Mouse (Mus musculus) stomach, postnatal 0 days (tissue): Measurements from ENCODE around the gene Pnrc2. TPM values are rescaled to one million over a fixed set of nuclear protein-coding genes. Genes with fewer than 3 reads are reported as not detected.
A peak's percentile ranks its signal among the peaks of the same experiment; 100 is the strongest.

Experiments used
- ATAC-seq: fragments of 200-750 bp; cut with Nextera tagmentation; 2 replicates; pipeline ENCODE4 v1.8.0; 2017; ENCODE audit not compliant: low FRiP score, low TSS enrichment
- DNase-seq: peaks from one replicate; pipeline ENCODE4 v3.0.0-alpha.2; 2016; ENCODE audit warnings: low spot score
- H3K27ac ChIP-seq: fragments of 300-500 bp; sonication (generic); replicated peaks from 2 replicates; pipeline ENCODE4 v1.5.1; 2014; ENCODE audit warnings: mild to moderate bottlenecking, control low read depth
- H3K27me3 ChIP-seq: fragments of 300-500 bp; sonication (generic); 2 replicates; pipeline ENCODE4 v1.6.1; 2014; ENCODE audit warnings: low read length; ENCODE audit not compliant: control insufficient read depth, insufficient read depth
- H3K36me3 ChIP-seq: fragments of 300-500 bp; sonication (generic); 2 replicates; pipeline ENCODE4 v1.6.1; 2014; ENCODE audit warnings: low read length, mixed read lengths; ENCODE audit not compliant: control insufficient read depth, insufficient read depth
- H3K4me1 ChIP-seq: fragments of 300-500 bp; sonication (generic); replicated peaks from 2 replicates; pipeline ENCODE4 v1.6.1; 2014; ENCODE audit warnings: antibody characterized with exemption; ENCODE audit not compliant: control insufficient read depth, insufficient read depth
- H3K4me2 ChIP-seq: fragments of 300-500 bp; sonication (generic); replicated peaks from 2 replicates; pipeline ENCODE4 v1.6.1; 2014; ENCODE audit warnings: low read depth, mild to moderate bottlenecking, control low read depth, moderate library complexity
- H3K4me3 ChIP-seq: fragments of 300-500 bp; sonication (generic); 2 replicates; pipeline ENCODE4 v1.5.1; 2014; ENCODE audit warnings: low read depth, low read length, control low read depth
- H3K9ac ChIP-seq: fragments of 300-500 bp; sonication (generic); 2 replicates; pipeline ENCODE4 v1.6.1; 2014; ENCODE audit warnings: mild to moderate bottlenecking, low read length, control low read depth, mixed read lengths
- H3K9me3 ChIP-seq: fragments of 300-500 bp; sonication (generic); 2 replicates; pipeline ENCODE4 v1.6.1; 2016; ENCODE audit warnings: low read length; ENCODE audit not compliant: control insufficient read depth
- CTCF ChIP-seq: IDR thresholded peaks from 2 replicates; pipeline ENCODE4 v1.5.1; 2016; ENCODE audit warnings: antibody characterized with exemption, low read depth, mild to moderate bottlenecking, moderate library complexity
- EP300 ChIP-seq: optimal IDR thresholded peaks from 2 replicates; pipeline ENCODE3; 2016; ENCODE audit warnings: antibody characterized with exemption
- WGBS: fragments of 180-500 bp; shearing (Covaris S2); extraction: QIAGEN DNeasy Blood & Tissue Kit; methylation state at CpG from one replicate; pipeline ENCODE4 v1.1.7; 2014; 5-methylcytosine and 5-hydroxymethylcytosine counted together
- polyA plus RNA-seq: library from polyadenylated mRNA; unstranded; fragments of >200 nt; fragmentation: Nextera tagmentation; extraction: Ambion mirVana; gene quantifications from 2 replicates; pipeline ENCODE4 v1.2.1, GENCODE M21; 2015

Pnrc2 gene
- polyA plus RNA-seq, 1 experiment from 2014 or later: 101 TPM

DNA sequence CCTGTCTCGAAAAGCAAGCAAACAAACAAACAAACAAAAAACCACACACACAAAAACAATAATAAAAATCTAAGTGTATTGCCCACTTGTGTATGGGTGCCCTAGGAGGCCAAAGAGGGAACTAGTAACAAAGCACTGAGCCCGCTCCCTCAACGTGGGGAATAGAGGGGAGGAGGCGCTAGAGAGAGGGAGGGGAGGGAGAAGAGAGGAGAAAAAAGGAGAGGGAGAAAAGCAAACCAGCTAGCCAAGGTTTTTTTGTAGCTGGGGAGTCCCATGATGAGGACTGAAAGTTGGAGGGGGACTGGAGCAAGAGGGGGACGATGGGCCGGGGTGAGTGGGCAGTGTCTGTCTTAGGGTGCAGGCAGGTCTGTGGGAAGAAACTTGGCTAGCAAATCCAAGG is 18.6 kb downstream of the Pnrc2 start:
- WGBS: 2% methylated on average over 6 of the region's 6 CpGs
- H3K4me2 ChIP-seq: peak overlapping the region; percentile 86
- no peaks in the 10 kb centered on the region; the same call in 1 of the 2 replicates for H3K4me1 ChIP-seq
- ATAC-seq (peak; percentile 3; the same call in 1 of the 2 replicates), DNase-seq (no peak)
- peak overlapping the region; percentile 98 for H3K27ac ChIP-seq
- no peaks in the 10 kb centered on the region for H3K36me3 ChIP-seq
- H3K4me3 ChIP-seq: peak overlapping the region; percentile 89
- H3K9ac ChIP-seq: peak overlapping the region; percentile 59
- no peaks in the 10 kb centered on the region for H3K27me3 ChIP-seq
- TF ChIP-seq CTCF (peak; percentile 42), EP300 (no peak)
- no peaks in the 10 kb centered on the region for H3K9me3 ChIP-seq

DNA sequence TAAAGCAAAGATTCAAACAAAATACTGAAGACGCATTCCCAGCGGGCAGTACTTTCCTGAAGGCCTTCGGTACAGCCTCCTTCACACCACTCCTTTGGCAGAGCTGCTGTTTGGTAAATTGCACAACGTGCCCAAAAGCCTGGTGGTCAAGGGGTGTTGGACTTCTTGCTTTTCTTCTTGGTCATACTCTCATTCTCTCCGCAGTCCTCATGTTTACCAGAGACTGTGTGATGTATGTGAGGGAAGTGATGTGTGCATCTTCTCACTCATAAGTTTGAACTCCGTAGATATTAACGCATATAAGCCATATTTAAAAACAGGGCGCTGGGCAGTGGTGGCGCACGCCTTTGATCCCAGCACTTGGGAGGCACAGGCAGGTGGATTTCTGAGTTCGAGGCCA is 19.0 kb downstream of the Pnrc2 start:
- TF ChIP-seq CTCF (no peak), EP300 (no peak)
- 65% methylated on average over 11 of the region's 11 CpGs for WGBS
- DNase-seq: no peak
- no peaks in the 10 kb centered on the region for H3K36me3 ChIP-seq
- H3K9me3 ChIP-seq: no peaks in the 10 kb centered on the region
- H3K27ac ChIP-seq: no peak overlapping the region; the same call in 1 of the 2 replicates
- H3K9ac ChIP-seq: no peak overlapping the region
- peak overlapping the region; percentile 86 for H3K4me2 ChIP-seq
- no peak for ATAC-seq
- H3K4me1 ChIP-seq: no peaks in the 10 kb centered on the region; the same call in 1 of the 2 replicates
- no peak overlapping the region for H3K4me3 ChIP-seq
- H3K27me3 ChIP-seq: no peaks in the 10 kb centered on the region

DNA sequence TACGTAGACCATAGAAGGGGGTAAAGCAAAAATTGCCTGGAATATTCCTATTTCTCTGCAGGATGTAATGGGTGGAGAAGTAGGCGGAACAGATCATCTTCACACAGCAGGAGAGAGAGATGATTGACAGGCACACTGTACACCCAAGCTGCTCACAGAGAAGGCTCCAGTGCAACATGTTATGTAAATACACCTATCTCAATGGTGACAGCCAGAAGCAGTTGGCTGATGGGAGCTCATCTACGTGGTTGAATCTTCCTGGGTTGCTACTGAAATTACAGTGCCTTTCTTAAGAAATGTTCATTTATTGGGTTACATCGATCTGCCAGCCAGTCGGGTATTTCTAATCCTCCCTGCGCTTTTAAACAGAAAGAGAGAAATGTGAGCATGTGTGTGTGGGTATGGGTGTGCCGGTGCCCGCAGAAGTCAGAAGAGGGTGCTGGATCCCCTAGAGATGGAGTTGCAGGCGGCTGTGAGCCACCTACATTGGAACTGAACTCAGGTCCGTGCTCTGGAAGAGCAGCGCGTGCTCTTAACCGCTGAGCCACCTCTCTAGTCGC is 19.6 kb downstream of the Pnrc2 start:
- Histone ChIP-seq H3K27me3 (no peaks in the 10 kb centered on the region), H3K4me1 (no peaks in the 10 kb centered on the region; the same call in 1 of the 2 replicates), H3K9ac (no peak overlapping the region), H3K36me3 (no peaks in the 10 kb centered on the region), H3K9me3 (no peaks in the 10 kb centered on the region), H3K4me2 (no peak overlapping the region), H3K4me3 (no peak overlapping the region), H3K27ac (no peak overlapping the region)
- WGBS: 87% methylated on average over 14 of the region's 14 CpGs
- ATAC-seq (no peak), DNase-seq (no peak)
- TF ChIP-seq CTCF (no peak), EP300 (no peak)

DNA sequence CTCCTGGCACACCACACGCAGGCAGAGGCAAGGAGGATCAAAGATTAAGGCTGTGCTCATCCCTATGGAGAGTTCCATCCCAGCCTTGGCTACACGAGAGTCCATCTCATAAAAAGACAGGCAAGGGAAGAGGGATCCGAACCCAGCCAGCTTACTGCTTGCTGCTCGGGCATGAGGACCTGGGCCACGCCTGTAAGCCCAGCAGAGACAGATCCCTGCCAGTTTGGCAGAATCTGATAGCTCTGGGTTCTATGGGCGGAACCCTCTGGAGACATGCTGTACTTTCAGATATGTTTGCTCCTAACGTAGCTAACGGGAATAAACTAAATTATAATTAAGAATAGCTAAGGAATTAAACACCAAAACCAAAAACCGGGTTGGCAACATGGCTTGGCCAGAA is 21.7 kb downstream of the Pnrc2 start:
- no peak overlapping the region for H3K9ac ChIP-seq
- DNase-seq (no peak), ATAC-seq (no peak)
- H3K36me3 ChIP-seq: no peaks in the 10 kb centered on the region
- no peaks in the 10 kb centered on the region for H3K9me3 ChIP-seq
- no peak overlapping the region for H3K4me3 ChIP-seq
- no peak overlapping the region for H3K4me2 ChIP-seq
- TF ChIP-seq EP300 (no peak), CTCF (no peak)
- WGBS: 81% methylated on average over 9 of the region's 9 CpGs
- no peak overlapping the region for H3K27ac ChIP-seq
- no peaks in the 10 kb centered on the region for H3K4me1 ChIP-seq
- H3K27me3 ChIP-seq: no peaks in the 10 kb centered on the region

DNA sequence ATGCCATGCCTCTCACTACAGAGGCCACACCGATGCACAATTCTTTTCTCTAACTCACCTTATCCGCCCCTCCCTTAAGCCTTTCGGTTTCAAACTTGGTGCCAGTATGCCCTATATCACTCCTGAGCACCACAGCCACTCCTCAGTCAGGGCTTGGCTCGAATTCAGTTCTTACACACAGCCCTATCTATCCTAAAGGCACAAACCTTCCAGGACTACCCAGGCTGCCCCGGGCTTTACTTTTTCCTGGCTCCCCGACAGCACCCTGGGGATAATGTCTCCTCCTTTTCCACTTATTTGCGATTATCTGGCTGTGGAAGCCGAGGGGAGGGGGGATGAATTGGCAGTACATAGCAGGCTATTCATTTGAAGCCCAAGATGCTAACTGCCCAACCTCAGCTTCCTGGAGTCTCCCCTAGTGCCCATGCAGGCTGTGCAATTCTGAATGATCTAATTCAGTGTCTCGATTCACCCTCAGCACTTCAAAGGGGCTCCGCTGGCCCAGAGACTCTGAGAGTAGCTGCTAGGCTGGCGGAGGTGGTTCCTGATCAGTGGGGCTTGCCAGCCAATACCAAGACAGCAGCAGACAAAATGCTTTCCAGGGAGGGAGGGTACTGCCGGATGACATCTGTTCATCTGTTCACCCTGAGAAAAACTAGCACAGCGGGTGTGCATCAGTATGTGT is 23.1 kb downstream of the Pnrc2 start:
- Histone ChIP-seq H3K4me3 (no peak overlapping the region), H3K27ac (peak overlapping the region; percentile 56; the same call in 1 of the 2 replicates), H3K9ac (no peak overlapping the region; the same call in 1 of the 2 replicates), H3K36me3 (no peaks in the 10 kb centered on the region), H3K4me1 (no peaks in the 10 kb centered on the region), H3K27me3 (no peaks in the 10 kb centered on the region), H3K4me2 (no peak overlapping the region), H3K9me3 (no peaks in the 10 kb centered on the region)
- 38% methylated on average over 13 of the region's 13 CpGs for WGBS
- no peak for TF ChIP-seq EP300
- no peak for TF ChIP-seq CTCF
- DNase-seq (peak; percentile 47), ATAC-seq (peak; percentile 59)

DNA sequence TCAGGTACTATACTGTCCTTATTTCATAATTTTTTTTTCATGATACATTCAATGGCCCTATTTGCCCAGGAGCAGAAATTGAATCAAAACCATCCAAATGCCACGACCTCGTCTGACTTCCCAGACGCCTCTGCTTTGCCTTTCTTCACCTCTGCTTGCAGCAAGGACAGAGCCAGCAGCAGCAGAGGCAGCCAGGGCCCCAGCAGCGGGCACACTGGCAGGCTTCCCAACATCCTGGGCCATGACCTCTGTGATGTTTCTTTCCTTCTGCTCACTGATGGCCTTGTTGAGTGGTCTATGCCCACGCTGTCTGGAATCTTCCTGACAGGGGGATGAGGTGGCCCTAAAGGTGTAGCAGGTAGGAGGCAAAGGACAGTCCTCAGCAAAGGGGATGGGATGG is 26.1 kb downstream of the Pnrc2 start:
- H3K27ac ChIP-seq: no peak overlapping the region
- no peaks in the 10 kb centered on the region for H3K9me3 ChIP-seq
- H3K27me3 ChIP-seq: no peaks in the 10 kb centered on the region
- DNase-seq (no peak), ATAC-seq (no peak)
- no peak for TF ChIP-seq CTCF
- no peak for TF ChIP-seq EP300
- no peak overlapping the region for H3K4me3 ChIP-seq
- no peak overlapping the region for H3K9ac ChIP-seq
- 50% methylated on average over 5 of the region's 5 CpGs for WGBS
- H3K4me1 ChIP-seq: no peaks in the 10 kb centered on the region
- no peaks in the 10 kb centered on the region for H3K36me3 ChIP-seq
- H3K4me2 ChIP-seq: no peak overlapping the region
